ENCODE assay signal across 21 mouse cellular contexts in genomic region chr9:62610526-62610925, GRCm38 (mm10).
"Had no signal": no experiment of that assay in that cellular context is flagged by ENCODE, and none has a peak within 500 bp of the region (broad histone marks: within the 10 kb centered on the region; RNA-seq: fewer than 3 reads in every experiment).

No protein-coding gene starts in this region.

- H3K9ac ChIP-seq: liver, embryonic 15.5 days; liver, postnatal 0 days; lung, embryonic 15.5 days; midbrain, embryonic 12.5 days; midbrain, embryonic 15.5 days; neural tube, embryonic 13.5 days; neural tube, embryonic 15.5 days had no signal

- H3K4me2 ChIP-seq: liver, embryonic 15.5 days; lung, embryonic 15.5 days; midbrain, embryonic 12.5 days; midbrain, embryonic 15.5 days; neural tube, embryonic 13.5 days; neural tube, embryonic 15.5 days had no signal

- H3K36me3 ChIP-seq: liver, embryonic 15.5 days; lung, embryonic 15.5 days; midbrain, embryonic 12.5 days; midbrain, embryonic 15.5 days; neural tube, embryonic 13.5 days; neural tube, embryonic 15.5 days had no signal

- DNase-seq: liver, postnatal 0 days; lung, adult 2 months; lung, postnatal 14 days; lung, postnatal 36 days; retina, postnatal 1 day; right cerebral cortex, adult 18-20 months; right cerebral cortex, postnatal 25 days; right cerebral cortex, postnatal 4 days; spleen, adult 18-20 months; thymus, adult 18-20 months; thymus, postnatal 14 days; thymus, postnatal 36 days had no signal

- H3K27me3 ChIP-seq: liver, embryonic 15.5 days; lung, embryonic 15.5 days; midbrain, embryonic 12.5 days; midbrain, embryonic 15.5 days; neural tube, embryonic 13.5 days; neural tube, embryonic 15.5 days had no signal

- ATAC-seq: liver, postnatal 0 days; lung, postnatal 0 days; midbrain, embryonic 15.5 days had no signal

- H3K4me3 ChIP-seq: liver, embryonic 15.5 days; lung, embryonic 15.5 days; megakaryocyte, embryonic 14.5 days; midbrain, embryonic 12.5 days; midbrain, embryonic 15.5 days; neural tube, embryonic 13.5 days; neural tube, embryonic 15.5 days had no signal

- H3K9me3 ChIP-seq: liver, embryonic 15.5 days; lung, embryonic 15.5 days; midbrain, embryonic 15.5 days; neural tube, embryonic 15.5 days had no signal

- H3K27ac ChIP-seq: liver, embryonic 15.5 days; lung, embryonic 15.5 days; macrophage; midbrain, embryonic 12.5 days; midbrain, embryonic 15.5 days; neural tube, embryonic 13.5 days; neural tube, embryonic 15.5 days had no signal

- H3K4me1 ChIP-seq: liver, embryonic 15.5 days; lung, embryonic 15.5 days; megakaryocyte, embryonic 14.5 days; midbrain, embryonic 15.5 days; neural tube, embryonic 15.5 days had no signal
